Mouse (Mus musculus): ENCODE data around the gene A230072I06Rik. TPM values are rescaled to one million over a fixed set of nuclear protein-coding genes. Genes with fewer than 3 reads are reported as not detected.

A230072I06Rik gene
- total RNA-seq, 2 experiments from 2014 or later, result not detected

DNA sequence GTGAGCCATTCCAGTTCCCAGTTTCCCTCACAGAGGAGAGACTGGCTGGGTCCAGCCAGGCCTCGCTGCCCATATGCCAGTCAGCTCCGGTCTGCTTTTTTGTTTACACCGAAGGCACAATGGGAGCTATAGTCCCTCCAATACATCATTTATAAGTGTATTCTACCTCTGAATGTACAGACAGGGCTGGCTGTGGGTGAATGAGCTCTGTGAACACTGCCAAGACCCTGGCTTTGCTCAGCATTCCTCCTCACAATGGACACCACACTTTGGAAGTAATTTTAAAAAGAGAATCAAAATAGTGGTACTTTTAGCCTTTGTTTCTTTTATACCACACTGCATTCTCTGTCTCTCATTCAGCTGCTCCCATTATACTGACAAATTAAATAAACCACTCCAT, 44.6 kb downstream of the A230072I06Rik start:
- DNase-seq, result no peak

DNA sequence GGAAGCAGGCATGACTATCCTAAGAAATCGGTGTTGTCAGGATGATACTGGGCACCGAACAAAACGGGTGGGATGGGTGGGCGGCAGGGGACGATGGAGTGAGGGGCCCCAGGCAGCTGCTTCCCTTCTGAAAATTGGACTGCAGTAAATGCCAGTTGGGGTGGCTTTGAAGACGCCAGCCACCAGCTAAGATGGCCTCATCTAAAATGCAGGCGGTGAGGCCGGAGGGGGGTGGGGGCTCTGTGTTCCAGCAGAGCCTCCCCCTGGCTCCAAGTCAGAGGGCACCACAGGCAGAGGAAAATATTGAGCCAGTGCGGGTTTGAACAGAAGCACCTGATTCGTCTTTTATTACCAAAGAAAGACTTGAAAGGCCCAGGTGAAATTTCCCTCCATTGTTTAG, 45.9 kb downstream of the A230072I06Rik start:
- no peak for DNase-seq

DNA sequence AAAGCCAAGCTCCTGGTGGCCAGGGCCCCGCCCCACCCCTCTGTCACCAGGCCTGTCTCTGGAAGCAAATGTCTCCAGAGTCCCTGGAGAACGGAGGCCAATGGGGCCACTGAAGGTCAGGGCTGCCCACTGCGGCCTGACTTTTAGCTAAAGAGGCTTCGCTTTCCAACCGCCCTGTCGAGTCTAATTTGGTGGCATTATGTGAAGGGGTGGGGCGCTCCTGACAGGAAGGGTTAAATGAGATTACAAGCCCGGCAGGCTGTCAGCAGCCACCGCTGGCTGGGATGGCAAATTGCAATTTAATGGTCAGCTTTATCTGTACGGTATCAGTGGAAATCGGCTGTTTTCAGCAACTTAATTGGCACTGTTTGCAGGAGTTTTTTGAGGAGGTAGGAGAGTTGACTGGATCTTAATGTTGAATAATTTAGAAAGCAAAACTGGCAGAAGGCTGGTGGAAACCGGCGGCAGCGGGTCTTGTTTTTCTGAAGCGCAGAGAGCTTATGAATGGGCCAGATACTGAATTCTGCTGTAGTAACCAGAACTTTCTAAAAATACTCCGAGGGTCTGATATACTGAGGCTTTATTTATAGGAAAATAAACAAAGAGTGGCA, 46.5 kb downstream of the A230072I06Rik start:
- DNase-seq, result peak; percentile 24 to 42

DNA sequence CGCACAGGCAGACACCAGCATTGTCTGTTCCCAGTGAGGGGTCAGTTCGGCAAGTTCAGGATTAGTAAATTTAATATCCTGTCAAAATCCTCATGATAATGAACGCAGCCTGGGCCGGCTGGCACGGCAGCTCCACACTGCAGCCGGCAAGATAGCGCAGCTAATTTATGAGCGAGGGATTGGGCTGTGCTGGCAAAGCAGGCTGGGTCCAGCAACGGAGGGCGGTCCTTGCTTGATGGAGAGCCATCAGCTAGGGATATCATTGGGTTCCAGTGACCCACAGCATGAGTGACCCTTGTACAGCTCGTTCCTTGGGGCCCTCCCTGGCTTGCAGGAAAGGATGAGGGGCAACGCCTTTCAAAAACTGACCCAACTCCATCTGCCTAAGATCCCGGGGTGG, 48.6 kb downstream of the A230072I06Rik start:
- DNase-seq, result no peak

- no peak for DNase-seq
Measured at GRCm38 (mm10) chr8:12327707-12328471, 49.3 kb downstream of the A230072I06Rik start.

DNA sequence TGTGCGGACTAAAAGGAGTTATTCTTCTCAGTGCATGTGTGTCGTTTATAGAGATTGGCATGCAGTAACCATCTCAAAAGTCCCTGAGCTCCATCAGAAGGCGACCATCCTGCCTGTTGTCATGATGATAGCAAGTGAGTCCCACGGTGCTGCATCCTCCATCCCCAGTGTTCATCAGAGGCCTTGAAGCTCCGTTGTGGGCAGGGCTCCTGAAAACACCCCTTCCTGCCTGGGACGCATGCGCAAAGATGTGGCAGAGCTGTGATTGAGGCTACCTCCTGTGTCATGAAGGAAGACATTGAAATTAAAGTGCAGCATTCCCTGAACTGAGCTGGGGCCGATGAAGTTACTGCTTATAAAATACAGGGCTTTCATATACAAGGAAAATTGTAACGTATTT, 49.9 kb downstream of the A230072I06Rik start:
- DNase-seq, result no peak

GRCm38 (mm10) chr8:12330066-12330465, 51.4 kb downstream of the A230072I06Rik start:
- no peak for DNase-seq

Other genes with a start within 250 kb of the A230072I06Rik start
- gene Sox1, start 116.5 kb downstream of the A230072I06Rik start, total RNA-seq (2021), result not detected